Mouse (Mus musculus): ENCODE data around the gene Bcas3.

Bcas3 gene

GRCm38 (mm10) chr11:85352539-85353380 lies at the start of gene Bcas3:
Bcas3 (plus strand) TSS chr11:85353167.
- peak; percentile 99 for DNase-seq (ENCODE audit: low read depth)

GRCm38 (mm10) chr11:85306577-85307260 lies 46.2 kb upstream of the Bcas3 start:
- DNase-seq (ENCODE audit: low read depth): no peak

- peak; percentile 37 for DNase-seq (ENCODE audit: low read depth)
Observed at GRCm38 (mm10) chr11:85308799-85309198, 44.2 kb upstream of the Bcas3 start.

- DNase-seq (ENCODE audit: low read depth): no peak
Observed at GRCm38 (mm10) chr11:85310407-85310712, 42.6 kb upstream of the Bcas3 start.

GRCm38 (mm10) chr11:85310713-85311574 lies 42.0 kb upstream of the Bcas3 start, which contains the start of gene Ppm1d:
Ppm1d (plus strand) TSS chr11:85311244.
- DNase-seq (ENCODE audit: low read depth): peak; percentile 100

GRCm38 (mm10) chr11:85311645-85312490 lies 41.1 kb upstream of the Bcas3 start:
- DNase-seq (ENCODE audit: low read depth): peak; percentile 76

- peak; percentile 96 for DNase-seq (ENCODE audit: low read depth)
Observed at GRCm38 (mm10) chr11:85312818-85313217, 40.1 kb upstream of the Bcas3 start.

GRCm38 (mm10) chr11:85313361-85313760 lies 39.6 kb upstream of the Bcas3 start:
- DNase-seq (ENCODE audit: low read depth): no peak

- DNase-seq (ENCODE audit: low read depth): no peak
Observed at GRCm38 (mm10) chr11:85323567-85324330, 29.2 kb upstream of the Bcas3 start.

GRCm38 (mm10) chr11:85328717-85329116 lies 24.2 kb upstream of the Bcas3 start:
- DNase-seq (ENCODE audit: low read depth): no peak

- no peak for DNase-seq (ENCODE audit: low read depth)
Observed at GRCm38 (mm10) chr11:85329167-85329894, 23.6 kb upstream of the Bcas3 start.

- peak; percentile 56 for DNase-seq (ENCODE audit: low read depth)
Observed at GRCm38 (mm10) chr11:85334778-85335177, 18.2 kb upstream of the Bcas3 start.

GRCm38 (mm10) chr11:85339173-85339831 lies 13.7 kb upstream of the Bcas3 start:
- DNase-seq (ENCODE audit: low read depth): no peak

- no peak for DNase-seq (ENCODE audit: low read depth)
Observed at GRCm38 (mm10) chr11:85340070-85340616, 12.8 kb upstream of the Bcas3 start.

GRCm38 (mm10) chr11:85353819-85354218 lies 852 bp downstream of the Bcas3 start:
- no peak for DNase-seq (ENCODE audit: low read depth)

GRCm38 (mm10) chr11:85359641-85360040 lies 6.7 kb downstream of the Bcas3 start:
- DNase-seq (ENCODE audit: low read depth): peak; percentile 43

GRCm38 (mm10) chr11:85361621-85362020 lies 8.7 kb downstream of the Bcas3 start:
- DNase-seq (ENCODE audit: low read depth): no peak

GRCm38 (mm10) chr11:85366168-85366567 lies 13.2 kb downstream of the Bcas3 start:
- DNase-seq (ENCODE audit: low read depth): no peak

- DNase-seq (ENCODE audit: low read depth): peak; percentile 71
Observed at GRCm38 (mm10) chr11:85367823-85368222, 14.9 kb downstream of the Bcas3 start.

Measured in NIH3T3 (cell line).